Mouse (Mus musculus) T-cell, adult 2 months (primary cell): ENCODE measurements around the gene Sec31a.

Experiments
- DNase-seq: peaks from one replicate; pipeline ENCODE4 v3.0.0; 2022; ENCODE audit warnings: low spot score

Gene Sec31a

DNA sequence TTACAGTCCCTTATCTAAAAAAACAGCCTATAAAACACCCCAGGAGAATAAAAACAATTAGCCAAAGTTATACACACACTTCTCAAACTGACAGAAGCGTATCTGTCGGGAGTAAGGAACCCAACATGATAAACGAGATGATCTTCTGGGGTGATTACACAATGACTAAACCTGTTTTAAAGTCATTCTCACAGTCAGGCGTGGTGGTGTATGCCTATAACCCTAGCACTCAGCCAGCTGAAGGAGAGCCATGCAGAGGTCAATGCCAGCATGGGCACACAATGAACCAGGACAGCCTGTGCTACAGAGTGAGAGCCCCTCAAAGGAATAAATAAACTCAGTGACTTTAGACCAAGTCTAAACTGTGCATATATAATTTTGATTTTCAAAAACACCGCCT lies 7.5 kb downstream of the Sec31a start:
- DNase-seq: no peak

DNA sequence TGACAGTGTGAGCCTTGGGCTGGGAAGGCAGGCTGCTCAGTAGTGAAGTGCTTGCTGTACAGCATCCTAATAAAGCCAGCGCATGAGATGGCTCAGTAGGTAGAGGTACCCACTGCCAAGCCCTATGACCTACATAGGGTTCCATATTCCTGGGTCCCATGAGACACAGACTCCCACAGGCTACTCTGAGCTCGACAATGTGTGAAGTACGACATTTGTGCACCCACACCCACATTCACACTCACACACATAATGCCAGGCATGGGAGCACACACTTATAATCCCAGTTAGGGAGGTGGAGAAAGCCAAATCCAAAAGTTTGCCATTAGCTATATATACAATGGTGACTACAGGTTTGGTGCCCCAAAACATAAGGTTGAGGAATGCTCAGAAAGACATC lies 19.3 kb downstream of the Sec31a start:
- DNase-seq: no peak

- DNase-seq: no peak
Observed at GRCm38 (mm10) chr5:100393681-100394080, 22.4 kb downstream of the Sec31a start.

GRCm38 (mm10) chr5:100392436-100392955 lies 23.5 kb downstream of the Sec31a start:
- no peak for DNase-seq

- no peak for DNase-seq
Observed at GRCm38 (mm10) chr5:100383782-100384510, 32.1 kb downstream of the Sec31a start.

- no peak for DNase-seq
Observed at GRCm38 (mm10) chr5:100381094-100381493, 34.9 kb downstream of the Sec31a start.

DNA sequence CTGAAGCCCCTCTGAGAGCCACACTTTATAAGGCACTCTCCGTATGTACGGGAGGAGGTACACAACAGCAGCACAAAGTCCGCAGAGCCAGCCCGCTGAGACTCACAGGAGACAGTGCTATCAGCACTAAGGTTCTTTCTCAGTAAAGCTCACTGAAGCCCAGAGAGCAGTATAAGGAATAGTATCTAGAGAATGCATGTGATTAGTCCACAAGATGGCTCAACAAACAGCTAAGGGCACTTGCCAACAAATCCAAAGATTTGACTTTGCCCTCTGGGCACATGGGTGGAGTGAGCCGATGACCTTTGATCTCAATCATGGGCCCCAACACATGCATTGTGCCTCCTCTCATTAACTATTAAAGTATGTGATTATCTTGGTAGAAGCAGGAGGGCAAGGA lies 35.8 kb downstream of the Sec31a start:
- DNase-seq: no peak

GRCm38 (mm10) chr5:100378981-100379380 lies 37.1 kb downstream of the Sec31a start:
- DNase-seq: no peak

- DNase-seq: no peak
Observed at GRCm38 (mm10) chr5:100378211-100378610, 37.8 kb downstream of the Sec31a start.

DNA sequence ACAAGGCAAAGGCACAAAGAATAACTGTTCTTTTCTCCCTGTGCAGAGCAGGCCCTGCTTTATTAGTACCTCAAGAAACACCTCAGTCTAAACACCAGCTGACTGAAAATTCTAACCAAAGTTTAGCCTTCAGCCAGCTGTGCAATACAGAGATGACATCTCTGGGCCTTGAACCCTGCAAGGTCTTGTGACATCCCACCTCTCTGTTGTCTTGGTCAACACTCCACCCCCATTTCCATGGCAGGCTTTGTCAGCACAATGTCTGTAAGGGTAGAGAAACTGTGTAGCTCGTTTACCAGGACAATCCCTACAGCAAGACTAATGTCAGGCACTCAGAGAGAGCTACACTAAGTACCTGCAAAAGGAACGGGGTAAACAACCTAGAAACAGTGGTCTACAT lies 38.7 kb downstream of the Sec31a start:
- DNase-seq: no peak

- DNase-seq: no peak
Observed at GRCm38 (mm10) chr5:100374703-100375102, 41.3 kb downstream of the Sec31a start.

- DNase-seq: peak; percentile 12
Observed at GRCm38 (mm10) chr5:100373952-100374351, 42.1 kb downstream of the Sec31a start.

GRCm38 (mm10) chr5:100370919-100371318 lies 45.1 kb downstream of the Sec31a start:
- no peak for DNase-seq

- DNase-seq: no peak
Observed at GRCm38 (mm10) chr5:100369825-100370459, 46.1 kb downstream of the Sec31a start.

DNA sequence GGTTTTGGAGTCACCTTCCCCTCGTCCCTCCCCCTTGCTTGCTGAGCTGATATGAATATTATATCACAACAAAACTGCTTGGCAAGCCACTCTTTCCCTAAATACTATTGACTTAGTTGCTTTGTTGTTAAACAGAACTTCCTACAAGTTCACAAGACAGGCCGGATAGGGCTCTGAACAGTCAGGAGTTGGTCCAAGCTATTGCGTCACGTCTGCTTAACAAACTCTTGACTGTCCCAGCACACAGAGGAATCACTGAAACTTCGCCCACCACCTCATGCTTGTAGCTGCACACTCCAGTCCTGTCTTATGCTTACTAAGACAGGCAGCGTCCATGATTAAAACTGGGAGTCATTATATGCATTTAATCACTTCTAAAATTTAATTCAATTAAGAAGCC lies 46.9 kb downstream of the Sec31a start:
- no peak for DNase-seq

GRCm38 (mm10) chr5:100368527-100368926 lies 47.5 kb downstream of the Sec31a start:
- DNase-seq: no peak

DNA sequence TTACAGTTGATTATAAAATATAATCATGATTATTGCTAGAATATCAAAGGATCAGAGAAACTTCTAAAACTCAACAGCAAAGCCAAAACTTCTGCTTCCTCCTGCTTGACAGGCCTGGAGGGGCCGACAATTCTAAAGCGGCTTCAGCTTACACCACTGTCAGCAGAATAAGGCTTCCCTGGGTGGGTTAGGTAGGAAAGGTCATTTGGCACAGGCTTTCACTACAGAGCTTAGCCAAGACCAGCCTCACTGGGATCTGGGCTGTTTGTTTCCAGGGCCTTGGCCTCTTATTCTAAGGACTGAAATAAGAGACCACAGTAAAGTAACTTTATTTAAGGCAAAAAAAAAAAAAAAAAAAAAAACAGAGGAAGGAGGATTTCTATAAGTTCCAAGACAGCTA lies 49.0 kb downstream of the Sec31a start:
- DNase-seq: no peak

GRCm38 (mm10) chr5:100360296-100360695 lies 55.7 kb downstream of the Sec31a start:
- DNase-seq: no peak

DNA sequence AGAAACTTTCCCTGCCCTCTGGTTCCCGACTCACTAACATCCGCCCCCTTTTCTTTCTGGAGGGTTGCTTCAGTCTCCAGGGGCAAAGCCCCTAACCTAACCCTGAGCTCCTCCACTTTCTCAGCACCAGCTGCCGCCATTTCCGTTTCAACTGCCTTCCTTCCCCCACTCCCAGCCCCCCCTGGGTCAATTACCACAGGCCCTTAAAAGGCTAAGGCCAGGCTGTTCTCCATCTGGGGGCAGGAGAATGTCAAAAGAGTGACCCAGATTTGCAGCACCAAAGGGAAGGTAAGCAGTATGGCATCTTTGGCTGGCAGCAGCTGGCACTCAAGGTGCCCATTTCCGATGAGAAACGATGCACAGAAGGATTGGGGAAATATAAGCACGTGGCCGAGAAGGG lies 57.7 kb downstream of the Sec31a start:
- DNase-seq: no peak

DNA sequence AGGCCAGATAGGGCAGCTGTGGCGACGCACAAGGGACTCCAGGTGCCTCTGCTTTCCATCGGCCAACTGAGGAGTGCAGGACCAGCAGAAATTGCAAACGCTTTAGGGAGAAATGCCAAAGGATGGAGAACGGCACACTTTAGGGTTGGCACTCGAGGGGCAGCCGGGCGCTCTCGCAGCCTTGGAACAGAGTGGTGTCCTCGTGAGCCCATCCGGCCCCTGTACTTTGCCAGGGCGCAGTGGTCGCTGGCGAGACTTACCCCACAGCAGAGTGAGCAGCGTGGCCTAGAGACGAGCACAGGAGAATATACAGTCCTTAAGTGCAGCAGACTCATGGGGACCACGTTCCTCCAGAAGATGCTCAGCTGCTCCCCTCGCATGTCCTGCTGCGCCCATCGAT lies 61.4 kb downstream of the Sec31a start:
- no peak for DNase-seq

DNA sequence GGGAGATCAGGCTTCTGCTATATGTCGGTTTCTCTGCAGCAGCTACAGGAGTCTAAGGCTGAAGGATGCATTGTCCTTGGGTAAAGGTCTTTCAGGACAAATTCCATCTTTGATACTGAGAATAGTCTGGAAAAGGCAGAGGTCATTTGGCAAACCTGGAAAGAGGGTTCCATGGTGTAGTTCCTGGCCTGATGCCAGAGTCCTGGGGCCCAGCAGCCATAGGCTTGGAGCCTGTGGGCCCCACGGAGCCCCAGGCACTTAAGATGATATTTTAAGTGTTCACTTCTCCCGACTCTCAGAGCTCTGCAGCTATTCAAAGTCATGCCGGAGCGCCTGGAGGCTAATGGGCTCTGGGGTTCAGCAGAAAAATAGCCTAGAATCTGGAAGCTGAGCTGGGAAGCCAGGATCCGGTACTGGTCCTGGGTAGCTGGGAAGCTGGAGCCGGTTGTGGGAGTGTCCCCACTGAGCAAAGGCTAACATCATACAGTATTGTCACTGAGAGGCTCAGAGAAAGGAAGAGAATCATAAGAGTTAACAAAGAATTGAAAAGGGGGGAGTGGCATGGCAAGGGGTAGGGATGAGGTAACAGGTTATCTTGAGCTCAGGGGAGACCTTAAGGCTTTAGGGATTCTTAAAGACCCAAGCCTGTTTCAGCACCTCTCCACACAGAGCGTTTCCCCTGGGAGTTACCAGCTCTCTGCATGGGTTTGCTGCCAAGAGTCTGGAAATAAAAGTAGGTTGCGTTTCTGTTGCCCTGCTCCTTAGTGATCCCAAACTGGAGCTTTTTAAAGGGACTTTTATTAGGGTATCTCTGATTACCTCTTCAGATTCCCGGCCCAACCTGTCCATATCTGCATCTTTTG lies 62.8 kb downstream of the Sec31a start:
- no peak for DNase-seq

GRCm38 (mm10) chr5:100350907-100351456 lies 65.1 kb downstream of the Sec31a start:
- DNase-seq: no peak
